Mouse (Mus musculus) bone marrow, adult 2 months (tissue): Measurements from ENCODE around the gene Wee2.

Experiments used
- CTCF ChIP-seq: fragments of 200-500 bp; IDR thresholded peaks from 2 replicates; pipeline ENCODE4 v1.5.1; 2011; ENCODE audit warnings: low read length, control low read depth; ENCODE audit not compliant: control insufficient read depth, insufficient read depth
- POLR2A ChIP-seq: fragments of 200-500 bp; IDR thresholded peaks from 2 replicates; pipeline ENCODE4 v1.6.1; 2011; ENCODE audit warnings: low read depth, mild to moderate bottlenecking, control low read depth, low read length, borderline replicate concordance; ENCODE audit not compliant: control insufficient read depth

- TF ChIP-seq CTCF (peak; percentile 44; the same call in 1 of the 2 replicates), POLR2A (no peak)
Observed at GRCm38 (mm10) chr6:40393213-40393612, 45.7 kb upstream of the Wee2 start.
